In genomic region chr14:120276343-120277080, GRCm38 (mm10) we compare ENCODE assay signal across 7 mouse cellular contexts. TPM values are rescaled to one million over a fixed set of nuclear protein-coding genes. Genes with fewer than 3 reads are reported as not detected.
DNase-seq lines count a peak whose midpoint lies in the region; ATAC-seq and TF ChIP-seq lines count a peak whose summit lies in the region.

No protein-coding gene starts in this region.

- H3K4me1 ChIP-seq in testis, adult 2 months (ENCODE audit: control insufficient read depth, insufficient read depth, low read length): peaks cover 8% of the 10 kb centered on the region
- H3K4me1 ChIP-seq in embryonic facial prominence, embryonic 12.5 days: peaks cover 54% of the 10 kb centered on the region
- H3K4me1 ChIP-seq in intestine, embryonic 14.5 days (replicated peaks; ENCODE audit: control insufficient read depth, insufficient read depth, low read length): peaks cover 37% of the 10 kb centered on the region
- peaks cover 43% of the 10 kb centered on the region for H3K4me1 ChIP-seq in midbrain, embryonic 16.5 days (ENCODE audit: control insufficient read depth, insufficient read depth, low read length)

- no peak for TF ChIP-seq POLR2A in testis, adult 2 months (IDR thresholded peaks at IDR 0.05; ENCODE audit: control insufficient read depth, low read depth, low read length)

- peak overlapping the region; percentile 54 for H3K27ac ChIP-seq in testis, adult 2 months (ENCODE audit: control insufficient read depth, insufficient read depth, low read depth, low read length)
- H3K27ac ChIP-seq in embryonic facial prominence, embryonic 12.5 days: peak overlapping the region; percentile 90
- H3K27ac ChIP-seq in intestine, embryonic 14.5 days (ENCODE audit: low read depth): peak overlapping the region; percentile 91
- peak overlapping the region; percentile 61 for H3K27ac ChIP-seq in midbrain, embryonic 16.5 days (ENCODE audit: low read length)

- no peak for ATAC-seq in embryonic facial prominence, embryonic 12.5 days (ENCODE audit: insufficient number of reproducible peaks, insufficient read depth, low FRiP score, low TSS enrichment)
- ATAC-seq in intestine, embryonic 14.5 days (replicated peaks; ENCODE audit: low FRiP score, low TSS enrichment, low read depth): no peak
- no peak for ATAC-seq in midbrain, embryonic 16.5 days
- no peak for ATAC-seq in erythroid progenitor cell, adult 5-6 weeks (replicated peaks; ENCODE audit: low FRiP score, poor library complexity, severe bottlenecking)

- H3K9ac ChIP-seq in embryonic facial prominence, embryonic 12.5 days: peak overlapping the region; percentile 56
- H3K9ac ChIP-seq in intestine, embryonic 14.5 days (ENCODE audit: low read length): peak overlapping the region; percentile 74
- peak overlapping the region; percentile 51 for H3K9ac ChIP-seq in midbrain, embryonic 16.5 days (ENCODE audit: low read depth, low read length)

- TF ChIP-seq CTCF in testis, adult 2 months (IDR thresholded peaks at IDR 0.05; ENCODE audit: control insufficient read depth, insufficient read depth, insufficient replicate concordance, low read depth, low read length): no peak

- DNase-seq in testis, postnatal 10 days (ENCODE audit: low spot score): no peak
- peak; percentile 68 for DNase-seq in intestine, embryonic 14.5 days (ENCODE audit: low spot score)
- no peak for DNase-seq in spleen, adult 18-20 months

- peak overlapping the region; percentile 54 for H3K4me3 ChIP-seq in testis, adult 2 months (ENCODE audit: control insufficient read depth, low read depth, low read length)
- peak overlapping the region; percentile 68 for H3K4me3 ChIP-seq in embryonic facial prominence, embryonic 12.5 days
- H3K4me3 ChIP-seq in intestine, embryonic 14.5 days (ENCODE audit: low read depth, low read length): peak overlapping the region; percentile 62
- peak overlapping the region; percentile 55 for H3K4me3 ChIP-seq in midbrain, embryonic 16.5 days (ENCODE audit: low read depth, low read length)

- H3K4me2 ChIP-seq in embryonic facial prominence, embryonic 12.5 days (replicated peaks): peak overlapping the region; percentile 95
- peak overlapping the region; percentile 91 for H3K4me2 ChIP-seq in intestine, embryonic 14.5 days (ENCODE audit: low read length)
- peak overlapping the region; percentile 60 for H3K4me2 ChIP-seq in midbrain, embryonic 16.5 days (ENCODE audit: low read length)

- no peaks in the 10 kb centered on the region for H3K27me3 ChIP-seq in testis, adult 2 months (ENCODE audit: control insufficient read depth, insufficient read depth, low read length)
- H3K27me3 ChIP-seq in embryonic facial prominence, embryonic 12.5 days: no peaks in the 10 kb centered on the region
- H3K27me3 ChIP-seq in intestine, embryonic 14.5 days (replicated peaks; ENCODE audit: control insufficient read depth, insufficient read depth, low read length): no peaks in the 10 kb centered on the region
- no peaks in the 10 kb centered on the region for H3K27me3 ChIP-seq in midbrain, embryonic 16.5 days (ENCODE audit: control insufficient read depth, insufficient read depth, low read depth, low read length)

- H3K9me3 ChIP-seq in embryonic facial prominence, embryonic 12.5 days: no peaks in the 10 kb centered on the region
- no peaks in the 10 kb centered on the region for H3K9me3 ChIP-seq in intestine, embryonic 14.5 days (ENCODE audit: control insufficient read depth, low read length)
- no peaks in the 10 kb centered on the region for H3K9me3 ChIP-seq in midbrain, embryonic 16.5 days (replicated peaks; ENCODE audit: control insufficient read depth, low read length, poor library complexity, severe bottlenecking)

- H3K36me3 ChIP-seq in testis, adult 2 months (ENCODE audit: control insufficient read depth, insufficient read depth, low read length): no peaks in the 10 kb centered on the region
- H3K36me3 ChIP-seq in embryonic facial prominence, embryonic 12.5 days: no peaks in the 10 kb centered on the region
- H3K36me3 ChIP-seq in intestine, embryonic 14.5 days (ENCODE audit: control insufficient read depth, insufficient read depth, low read length): no peaks in the 10 kb centered on the region
- no peaks in the 10 kb centered on the region for H3K36me3 ChIP-seq in midbrain, embryonic 16.5 days (ENCODE audit: control insufficient read depth, insufficient read depth, low read length)

- WGBS in embryonic facial prominence, embryonic 12.5 days: 2% methylated on average over 10 of the region's 10 CpGs
- 2% methylated on average over 10 of the region's 10 CpGs for WGBS in intestine, embryonic 14.5 days
- whole genome bisulfite sequencing in midbrain, embryonic 16.5 days: 11% methylated on average over 10 of the region's 10 CpGs

RNA-seq across cellular contexts. Expression of gene Mbnl2, which starts 1.0 kb away (rescaled TPM):
- 13.0 and 14.7 TPM in 2 replicates for polyA plus RNA-seq in testis, adult 2 months (2012; rRNA removed)
- polyA plus RNA-seq in embryonic facial prominence, embryonic 12.5 days (2016; fragmentation: Nextera tagmentation; extraction: Ambion mirVana): 93.2 and 93.6 TPM in 2 replicates
- polyA plus RNA-seq in intestine, embryonic 14.5 days (2014; fragmentation: Nextera tagmentation; extraction: Ambion mirVana): 111 and 118 TPM in 2 replicates
- polyA plus RNA-seq in midbrain, embryonic 16.5 days (2015; fragmentation: Nextera tagmentation; extraction: Ambion mirVana): 21.8 and 23.6 TPM in 2 replicates
- 17.7 and 32.7 TPM in 2 replicates for total RNA-seq in erythroid progenitor cell, adult 5-6 weeks (2015; ENCODE audit: low replicate concordance)
- total RNA-seq in erythroid progenitor cell, adult 5-6 weeks (2017; ENCODE audit: low replicate concordance): 16.3 and 24.0 TPM in 2 replicates
